Mouse (Mus musculus) kidney, embryonic 14.5 days (tissue): ENCODE measurements around the gene Kcnk15. TPM values are rescaled to one million over a fixed set of nuclear protein-coding genes. Genes with fewer than 3 reads are reported as not detected.

Source experiments
- ATAC-seq: fragments of 200-750 bp; cut with Nextera tagmentation; 2 replicates; pipeline ENCODE4 v1.8.0; 2017; ENCODE audit warnings: moderate number of reproducible peaks, mild to moderate bottlenecking, moderate TSS enrichment, moderate library complexity; ENCODE audit not compliant: low FRiP score, low TSS enrichment
- H3K27ac ChIP-seq: fragments of 300-500 bp; sonication (generic); 2 replicates; pipeline ENCODE4 v1.5.1; 2014; ENCODE audit warnings: low read depth, mild to moderate bottlenecking, low read length, moderate library complexity, mixed read lengths
- H3K27me3 ChIP-seq: fragments of 300-500 bp; sonication (generic); 2 replicates; pipeline ENCODE4 v1.6.1; 2014; ENCODE audit warnings: mild to moderate bottlenecking, low read length; ENCODE audit not compliant: control insufficient read depth, insufficient read depth
- H3K36me3 ChIP-seq: fragments of 300-500 bp; sonication (generic); 2 replicates; pipeline ENCODE4 v1.6.1; 2014; ENCODE audit warnings: low read length, mixed read lengths; ENCODE audit not compliant: control insufficient read depth, insufficient read depth
- H3K4me1 ChIP-seq: fragments of 300-500 bp; sonication (generic); 2 replicates; pipeline ENCODE4 v1.6.1; 2014; ENCODE audit warnings: low read length, mixed read lengths; ENCODE audit not compliant: control insufficient read depth, insufficient read depth
- H3K4me2 ChIP-seq: fragments of 300-500 bp; sonication (generic); replicated peaks from 2 replicates; pipeline ENCODE4 v1.6.1; 2014; ENCODE audit warnings: low read depth, mild to moderate bottlenecking, low read length
- H3K4me3 ChIP-seq: fragments of 300-500 bp; sonication (generic); 2 replicates; pipeline ENCODE4 v1.5.1; 2014; ENCODE audit warnings: mild to moderate bottlenecking, low read length
- H3K9ac ChIP-seq: fragments of 300-500 bp; sonication (generic); 2 replicates; pipeline ENCODE4 v1.6.1; 2014; ENCODE audit warnings: low read depth, mild to moderate bottlenecking, low read length, moderate library complexity
- H3K9me3 ChIP-seq: fragments of 300-500 bp; sonication (generic); 2 replicates; pipeline ENCODE4 v1.6.1; 2016; ENCODE audit warnings: low read length; ENCODE audit not compliant: control insufficient read depth
- whole genome bisulfite sequencing: fragments of 180-500 bp; shearing (Covaris S2); extraction: QIAGEN DNeasy Blood & Tissue Kit; methylation state at CpG from one replicate; pipeline ENCODE4 v1.1.7; 2014; 5-methylcytosine and 5-hydroxymethylcytosine counted together
- polyA plus RNA-seq: library from polyadenylated mRNA; unstranded; fragments of >200 nt; fragmentation: Nextera tagmentation; extraction: Ambion mirVana; gene quantifications from 2 replicates; pipeline ENCODE4 v1.2.1, GENCODE M21; 2014

Kcnk15 gene
- polyA plus RNA-seq, 1 experiment from 2014 or later, result not detected

GRCm38 (mm10) chr2:163866061-163866460, 12.6 kb downstream of the Kcnk15 start:
- no peaks in the 10 kb centered on the region for H3K36me3 ChIP-seq
- WGBS, result 84% methylated on average over 9 of the region's 9 CpGs
- H3K27ac ChIP-seq, result no peak overlapping the region
- no peaks in the 10 kb centered on the region for H3K4me1 ChIP-seq
- no peak overlapping the region for H3K4me3 ChIP-seq
- H3K27me3 ChIP-seq, result peaks cover 3% of the 10 kb centered on the region; the same call in 1 of the 2 replicates
- H3K9ac ChIP-seq, result no peak overlapping the region
- ATAC-seq, result no peak
- no peak overlapping the region for H3K4me2 ChIP-seq
- H3K9me3 ChIP-seq, result no peaks in the 10 kb centered on the region

GRCm38 (mm10) chr2:163869783-163870182, 16.3 kb downstream of the Kcnk15 start:
- Histone ChIP-seq H3K9ac (no peak overlapping the region), H3K4me1 (no peaks in the 10 kb centered on the region), H3K4me2 (no peak overlapping the region), H3K36me3 (no peaks in the 10 kb centered on the region), H3K4me3 (no peak overlapping the region), H3K27me3 (no peaks in the 10 kb centered on the region), H3K27ac (no peak overlapping the region), H3K9me3 (no peaks in the 10 kb centered on the region)
- ATAC-seq, result no peak
- 61% methylated on average over 5 of the region's 5 CpGs for WGBS

- no peaks in the 10 kb centered on the region for H3K36me3 ChIP-seq
- no peaks in the 10 kb centered on the region for H3K27me3 ChIP-seq
- no peaks in the 10 kb centered on the region for H3K4me1 ChIP-seq
- no peak overlapping the region for H3K4me3 ChIP-seq
- H3K4me2 ChIP-seq, result no peak overlapping the region
- no peak overlapping the region for H3K9ac ChIP-seq
- ATAC-seq, result no peak
- 86% methylated on average over 4 of the region's 4 CpGs for WGBS
- no peak overlapping the region for H3K27ac ChIP-seq
- H3K9me3 ChIP-seq, result no peaks in the 10 kb centered on the region
Measured at GRCm38 (mm10) chr2:163871266-163871665, 17.8 kb downstream of the Kcnk15 start.

GRCm38 (mm10) chr2:163871906-163872305, 18.5 kb downstream of the Kcnk15 start:
- no peak overlapping the region for H3K27ac ChIP-seq
- H3K9ac ChIP-seq, result no peak overlapping the region
- no peaks in the 10 kb centered on the region for H3K36me3 ChIP-seq
- H3K9me3 ChIP-seq, result no peaks in the 10 kb centered on the region
- H3K4me3 ChIP-seq, result no peak overlapping the region
- WGBS, result 55% methylated on average over 3 of the region's 3 CpGs
- no peaks in the 10 kb centered on the region for H3K4me1 ChIP-seq
- H3K4me2 ChIP-seq, result no peak overlapping the region
- H3K27me3 ChIP-seq, result no peaks in the 10 kb centered on the region
- ATAC-seq, result no peak

GRCm38 (mm10) chr2:163874877-163875276, 21.4 kb downstream of the Kcnk15 start:
- Histone ChIP-seq H3K27me3 (no peaks in the 10 kb centered on the region), H3K9ac (no peak overlapping the region), H3K4me2 (no peak overlapping the region), H3K9me3 (no peaks in the 10 kb centered on the region), H3K4me1 (no peaks in the 10 kb centered on the region), H3K36me3 (no peaks in the 10 kb centered on the region), H3K27ac (no peak overlapping the region), H3K4me3 (no peak overlapping the region)
- 44% methylated on average over 5 of the region's 5 CpGs for WGBS
- no peak for ATAC-seq

GRCm38 (mm10) chr2:163875484-163875883, 22.0 kb downstream of the Kcnk15 start:
- Histone ChIP-seq H3K9me3 (no peaks in the 10 kb centered on the region), H3K9ac (no peak overlapping the region), H3K4me2 (no peak overlapping the region), H3K4me1 (no peaks in the 10 kb centered on the region), H3K36me3 (no peaks in the 10 kb centered on the region), H3K27ac (no peak overlapping the region), H3K27me3 (no peaks in the 10 kb centered on the region), H3K4me3 (no peak overlapping the region)
- no peak for ATAC-seq
- WGBS, result 76% methylated on average over 7 of the region's 7 CpGs

- WGBS, result 79% methylated on average over 14 of the region's 14 CpGs
- H3K27me3 ChIP-seq, result no peaks in the 10 kb centered on the region
- H3K4me2 ChIP-seq, result no peak overlapping the region
- no peak for ATAC-seq
- no peaks in the 10 kb centered on the region for H3K4me1 ChIP-seq
- H3K4me3 ChIP-seq, result no peak overlapping the region
- H3K9ac ChIP-seq, result no peak overlapping the region
- no peaks in the 10 kb centered on the region for H3K36me3 ChIP-seq
- no peak overlapping the region for H3K27ac ChIP-seq
- H3K9me3 ChIP-seq, result no peaks in the 10 kb centered on the region
Measured at GRCm38 (mm10) chr2:163876830-163877498, 23.5 kb downstream of the Kcnk15 start.

- H3K36me3 ChIP-seq, result no peaks in the 10 kb centered on the region
- 83% methylated on average over 6 of the region's 6 CpGs for WGBS
- H3K27ac ChIP-seq, result no peak overlapping the region
- no peaks in the 10 kb centered on the region for H3K9me3 ChIP-seq
- no peak overlapping the region for H3K9ac ChIP-seq
- H3K4me1 ChIP-seq, result no peaks in the 10 kb centered on the region
- no peak for ATAC-seq
- no peak overlapping the region for H3K4me3 ChIP-seq
- no peaks in the 10 kb centered on the region for H3K27me3 ChIP-seq
- H3K4me2 ChIP-seq, result no peak overlapping the region
Measured at GRCm38 (mm10) chr2:163880891-163881290, 27.4 kb downstream of the Kcnk15 start.

- H3K4me2 ChIP-seq, result no peak overlapping the region
- H3K27me3 ChIP-seq, result no peaks in the 10 kb centered on the region
- no peak overlapping the region for H3K27ac ChIP-seq
- H3K4me3 ChIP-seq, result no peak overlapping the region
- no peaks in the 10 kb centered on the region for H3K9me3 ChIP-seq
- no peaks in the 10 kb centered on the region for H3K4me1 ChIP-seq
- no peak for ATAC-seq
- no peaks in the 10 kb centered on the region for H3K36me3 ChIP-seq
- WGBS, result 68% methylated on average over 17 of the region's 17 CpGs
- H3K9ac ChIP-seq, result no peak overlapping the region
Measured at GRCm38 (mm10) chr2:163882859-163883652, 29.6 kb downstream of the Kcnk15 start.
